Mouse (Mus musculus) R1 (cell line): ENCODE data around the gene Chd3.
"Not testable (repeated sequence)": the region's sequence is repeated elsewhere in the genome, so short reads cannot be mapped to it uniquely, and the experiment has no call there.

Source experiments
- DNase-seq: peaks from one replicate; pipeline ENCODE4 v3.0.0-alpha.2; 2018; ENCODE audit warnings: low read depth, low spot score

Gene Chd3

GRCm38 (mm10) chr11:69406867-69407723 lies 37.9 kb upstream of the Chd3 start:
- no peak for DNase-seq

- DNase-seq = no peak
Observed at GRCm38 (mm10) chr11:69406282-69406681, 37.1 kb upstream of the Chd3 start.

- DNase-seq = no peak
Observed at GRCm38 (mm10) chr11:69405397-69406200, 36.4 kb upstream of the Chd3 start.

GRCm38 (mm10) chr11:69404595-69405396 lies 35.6 kb upstream of the Chd3 start:
- DNase-seq = peak; percentile 68

- DNase-seq = no peak
Observed at GRCm38 (mm10) chr11:69403691-69404594, 34.7 kb upstream of the Chd3 start.

GRCm38 (mm10) chr11:69401987-69402386 lies 32.8 kb upstream of the Chd3 start:
- no peak for DNase-seq

GRCm38 (mm10) chr11:69401210-69401637 lies 32.0 kb upstream of the Chd3 start:
- DNase-seq = peak; percentile 98

- no peak for DNase-seq
Observed at GRCm38 (mm10) chr11:69400083-69400850, 31.1 kb upstream of the Chd3 start.

GRCm38 (mm10) chr11:69399201-69400082 lies 30.2 kb upstream of the Chd3 start:
- DNase-seq = peak; percentile 75

GRCm38 (mm10) chr11:69398486-69399200 lies 29.4 kb upstream of the Chd3 start:
- DNase-seq = no peak

- DNase-seq = peak; percentile 91
Observed at GRCm38 (mm10) chr11:69398059-69398458, 28.9 kb upstream of the Chd3 start, which contains the start of gene Tmem88. Gene Tmem88, minus strand, starts transcription at chr11:69398234.

- peak; percentile 45 for DNase-seq
Observed at GRCm38 (mm10) chr11:69397581-69398057, 28.4 kb upstream of the Chd3 start.

GRCm38 (mm10) chr11:69396772-69397171 lies 27.6 kb upstream of the Chd3 start:
- DNase-seq = no peak

- DNase-seq = peak; percentile 100
Observed at GRCm38 (mm10) chr11:69395634-69396373, 26.6 kb upstream of the Chd3 start.

GRCm38 (mm10) chr11:69395235-69395633 lies 26.0 kb upstream of the Chd3 start, which contains the start of the genes Naa38 and Cyb5d1:
Gene Naa38, plus strand, starts transcription at chr11:69395487.
Gene Cyb5d1, minus strand, starts transcription at chr11:69395631.
- peak; percentile 94 for DNase-seq

GRCm38 (mm10) chr11:69394591-69395167 lies 25.5 kb upstream of the Chd3 start:
- DNase-seq = not testable (repeated sequence)
